Mouse (Mus musculus) limb, embryonic 12.5 days (tissue): ENCODE measurements around the gene Mrpl39. TPM values are rescaled to one million over a fixed set of nuclear protein-coding genes. Genes with fewer than 3 reads are reported as not detected.

ENCODE experiments used
- ATAC-seq: fragments of 200-750 bp; cut with Nextera tagmentation; 2 replicates; pipeline ENCODE4 v1.8.0; 2017; ENCODE audit warnings: low read depth, moderate TSS enrichment; ENCODE audit not compliant: insufficient number of reproducible peaks, insufficient read depth, low FRiP score, low TSS enrichment
- H3K27ac ChIP-seq: fragments of 300-500 bp; sonication (generic); 2 replicates; pipeline ENCODE4 v1.5.1; 2016; ENCODE audit warnings: mild to moderate bottlenecking, moderate library complexity
- H3K27me3 ChIP-seq: fragments of 300-500 bp; sonication (generic); 2 replicates; pipeline ENCODE4 v1.6.1; 2016; ENCODE audit warnings: mild to moderate bottlenecking, moderate library complexity
- H3K36me3 ChIP-seq: fragments of 300-500 bp; sonication (generic); 2 replicates; pipeline ENCODE4 v1.6.1; 2016; ENCODE audit warnings: mild to moderate bottlenecking, moderate library complexity
- H3K4me1 ChIP-seq: fragments of 300-500 bp; sonication (generic); replicated peaks from 2 replicates; pipeline ENCODE4 v1.6.1; 2016
- H3K4me2 ChIP-seq: fragments of 300-500 bp; sonication (generic); 2 replicates; pipeline ENCODE4 v1.6.1; 2016; ENCODE audit warnings: mild to moderate bottlenecking, moderate library complexity
- H3K4me3 ChIP-seq: fragments of 300-500 bp; sonication (generic); replicated peaks from 2 replicates; pipeline ENCODE4 v1.5.1; 2016; ENCODE audit warnings: mild to moderate bottlenecking
- H3K9ac ChIP-seq: fragments of 300-500 bp; sonication (generic); replicated peaks from 2 replicates; pipeline ENCODE4 v1.6.1; 2016; ENCODE audit warnings: mild to moderate bottlenecking, moderate library complexity
- H3K9me3 ChIP-seq: fragments of 300-500 bp; sonication (generic); 2 replicates; pipeline ENCODE4 v1.6.1; 2016; ENCODE audit warnings: mild to moderate bottlenecking, moderate library complexity
- WGBS: fragments of 180-500 bp; shearing (Covaris S2); methylation state at CpG from one replicate; pipeline ENCODE4 v1.1.7; 2016; 5-methylcytosine and 5-hydroxymethylcytosine counted together
- polyA plus RNA-seq: library from polyadenylated mRNA; unstranded; fragments of >200 nt; fragmentation: Nextera tagmentation; extraction: Ambion mirVana; gene quantifications from 2 replicates; pipeline ENCODE4 v1.2.1, GENCODE M21; 2016

Gene Mrpl39
- polyA plus RNA-seq, 1 experiment from 2014 or later: 45.2 TPM

DNA sequence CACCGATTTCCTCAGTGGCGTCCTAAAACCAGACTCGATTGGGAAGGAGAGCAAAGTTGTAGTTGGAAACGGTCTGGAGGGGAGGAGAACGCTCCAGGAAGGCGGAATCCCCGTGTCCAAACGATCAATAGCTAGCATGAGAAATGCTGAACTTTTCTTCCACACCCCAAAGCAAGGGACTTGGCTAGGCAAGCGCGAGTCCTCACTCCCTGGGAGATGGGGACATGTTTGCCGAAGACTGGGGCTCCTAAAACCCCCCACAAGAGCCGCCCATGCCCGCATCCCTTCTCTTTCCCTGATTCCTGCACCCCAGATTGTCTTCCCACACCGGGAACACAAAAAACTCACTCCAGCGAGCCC, 756 bp downstream of the Mrpl39 start:
- ATAC-seq: peak; percentile 45; the same call in 1 of the 2 replicates
- peak overlapping the region; percentile 80 for H3K9ac ChIP-seq
- under 1% methylated on average over 15 of the region's 15 CpGs for WGBS

DNA sequence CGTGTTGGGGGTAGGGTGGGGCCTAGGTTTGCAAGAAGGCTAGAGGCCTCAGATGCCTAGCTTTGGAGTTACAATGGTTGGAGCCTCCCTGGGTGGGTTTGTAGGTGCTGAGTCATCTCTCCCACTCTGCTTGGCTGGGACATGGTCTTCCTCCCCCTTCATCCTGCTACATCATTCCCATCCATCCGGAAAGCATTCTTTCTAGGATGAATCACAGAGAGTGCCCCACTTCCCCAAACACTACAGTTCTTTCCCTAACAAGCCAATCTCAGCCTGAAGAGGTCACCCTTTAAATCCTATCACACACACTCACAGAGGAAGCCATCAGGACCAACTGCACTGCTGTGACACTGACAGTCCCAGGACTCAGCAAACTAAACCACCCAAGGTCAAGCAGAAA, 14.9 kb downstream of the Mrpl39 start:
- WGBS: 93% methylated on average over 2 of the region's 2 CpGs
- no peaks in the 10 kb centered on the region for H3K27me3 ChIP-seq
- no peak overlapping the region for H3K4me2 ChIP-seq
- no peak overlapping the region for H3K27ac ChIP-seq
- H3K4me1 ChIP-seq: no peaks in the 10 kb centered on the region
- H3K4me3 ChIP-seq: no peak overlapping the region
- no peaks in the 10 kb centered on the region for H3K9me3 ChIP-seq
- ATAC-seq: no peak
- no peak overlapping the region for H3K9ac ChIP-seq
- H3K36me3 ChIP-seq: peaks cover 67% of the 10 kb centered on the region

More for the DNA sequence above, 756 bp downstream of the Mrpl39 start:
- H3K9me3 ChIP-seq: no peaks in the 10 kb centered on the region
- H3K27me3 ChIP-seq: no peaks in the 10 kb centered on the region
- H3K4me2 ChIP-seq: peak overlapping the region; percentile 73
- H3K36me3 ChIP-seq: peaks cover 25% of the 10 kb centered on the region
- 0 out of 2 replicates have a peak overlapping the region, but pooled peaks have one; percentile 41 for H3K27ac ChIP-seq
- H3K4me1 ChIP-seq: peaks cover 7% of the 10 kb centered on the region
- H3K4me3 ChIP-seq: peak overlapping the region; percentile 74

DNA sequence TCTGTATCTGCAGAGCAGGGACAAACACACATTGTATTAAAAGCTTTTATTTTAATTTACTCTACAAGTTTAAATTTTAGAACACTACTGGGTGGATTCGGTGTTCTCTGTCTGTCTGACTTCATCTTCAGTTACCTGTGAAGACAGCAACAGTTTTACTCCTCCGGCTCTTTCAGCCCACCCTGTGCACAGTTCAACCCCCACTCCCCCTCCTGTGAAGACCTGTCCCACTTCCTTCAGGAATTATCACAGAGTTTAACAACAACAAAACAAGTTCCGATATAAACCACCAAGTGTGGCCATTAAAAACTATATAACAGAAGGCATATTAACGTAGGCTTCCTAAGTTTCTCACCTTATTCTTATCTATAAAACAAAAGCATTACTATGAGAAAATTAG, 17.3 kb downstream of the Mrpl39 start:
- no peaks in the 10 kb centered on the region for H3K27me3 ChIP-seq
- H3K4me3 ChIP-seq: no peak overlapping the region
- H3K9me3 ChIP-seq: no peaks in the 10 kb centered on the region
- 96% methylated on average over 4 of the region's 4 CpGs for WGBS
- no peaks in the 10 kb centered on the region for H3K4me1 ChIP-seq
- H3K9ac ChIP-seq: no peak overlapping the region
- H3K36me3 ChIP-seq: peaks cover 44% of the 10 kb centered on the region
- no peak overlapping the region for H3K27ac ChIP-seq
- no peak overlapping the region for H3K4me2 ChIP-seq
- ATAC-seq: no peak

DNA sequence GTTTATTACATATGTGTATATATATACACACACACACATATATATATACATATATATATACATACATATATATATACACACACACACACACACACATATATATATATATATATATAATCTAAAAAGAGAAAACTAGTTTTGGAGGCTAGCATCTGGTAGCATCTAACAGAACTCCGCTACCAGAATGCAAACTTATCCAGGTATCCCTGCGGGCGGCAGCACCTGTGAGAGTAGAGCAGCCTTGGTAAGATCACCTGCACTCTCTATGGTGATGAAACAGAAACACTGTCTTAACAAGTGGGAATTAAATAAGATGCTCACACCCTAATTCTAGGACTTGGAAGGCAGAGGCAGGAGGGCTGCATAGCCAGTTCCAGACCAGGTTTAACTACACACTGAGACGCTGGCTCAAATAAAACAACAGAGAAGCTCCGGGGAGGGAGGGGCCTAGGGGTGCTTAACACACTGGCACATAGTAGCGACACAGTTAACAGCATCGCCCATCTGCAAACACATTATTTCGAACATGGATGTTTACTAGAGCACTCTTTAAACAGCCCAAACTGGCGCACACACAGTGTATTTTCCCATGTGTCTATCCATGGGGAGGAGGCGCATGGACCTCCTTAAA, 17.8 kb downstream of the Mrpl39 start:
- no peak overlapping the region for H3K27ac ChIP-seq
- H3K9me3 ChIP-seq: no peaks in the 10 kb centered on the region
- H3K4me1 ChIP-seq: no peaks in the 10 kb centered on the region
- H3K4me3 ChIP-seq: no peak overlapping the region
- no peak overlapping the region for H3K4me2 ChIP-seq
- H3K9ac ChIP-seq: no peak overlapping the region
- H3K27me3 ChIP-seq: no peaks in the 10 kb centered on the region
- H3K36me3 ChIP-seq: peaks cover 38% of the 10 kb centered on the region
- no peak for ATAC-seq
- WGBS: 91% methylated on average over 10 of the region's 10 CpGs

DNA sequence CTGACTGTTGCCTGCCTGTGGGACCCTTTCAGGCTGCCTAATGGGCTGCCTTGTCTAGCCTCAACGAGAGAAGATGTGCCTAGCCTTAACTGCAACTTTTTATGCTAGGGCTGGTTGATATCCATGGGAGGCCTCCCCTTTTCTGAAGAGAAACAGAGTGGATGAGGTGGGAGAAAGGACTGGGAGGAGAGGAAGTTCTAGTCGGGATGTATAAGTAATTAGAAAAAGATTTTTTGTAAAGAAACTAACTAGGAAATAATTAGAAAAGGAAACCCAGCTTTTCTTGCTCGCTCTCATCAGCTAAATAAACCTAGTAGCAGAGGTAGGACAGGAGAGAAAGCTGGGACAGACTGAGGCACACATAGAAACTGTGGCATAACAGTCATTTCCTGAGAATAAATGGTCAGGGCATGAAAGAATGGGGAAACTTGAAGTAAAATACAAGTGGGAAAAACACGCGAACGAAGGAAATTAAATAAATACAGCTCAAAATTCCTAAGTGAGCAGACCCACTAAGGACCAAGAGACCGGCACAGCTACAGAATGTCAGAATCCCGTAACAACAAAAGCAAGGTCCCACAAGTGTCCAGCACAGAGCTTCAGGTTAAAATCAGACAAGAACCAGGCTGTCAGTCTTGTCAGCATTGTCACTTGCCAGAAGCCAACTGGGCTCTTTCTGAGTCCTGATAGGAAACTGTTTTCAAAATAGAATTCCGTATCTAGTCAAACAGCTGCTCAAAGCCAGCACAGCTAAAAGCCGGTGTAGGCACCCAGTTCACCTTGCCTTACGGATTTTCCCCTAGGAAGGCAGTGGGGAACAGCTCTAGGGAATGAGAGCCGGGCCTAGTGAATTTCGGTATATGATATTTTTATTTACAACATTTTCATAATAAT, 18.6 kb downstream of the Mrpl39 start:
- 90% methylated on average over 13 of the region's 13 CpGs for WGBS
- Histone ChIP-seq H3K27ac (no peak overlapping the region), H3K9ac (no peak overlapping the region), H3K4me3 (no peak overlapping the region), H3K4me2 (no peak overlapping the region), H3K36me3 (peaks cover 31% of the 10 kb centered on the region), H3K27me3 (no peaks in the 10 kb centered on the region), H3K4me1 (no peaks in the 10 kb centered on the region), H3K9me3 (no peaks in the 10 kb centered on the region)
- ATAC-seq: no peak

DNA sequence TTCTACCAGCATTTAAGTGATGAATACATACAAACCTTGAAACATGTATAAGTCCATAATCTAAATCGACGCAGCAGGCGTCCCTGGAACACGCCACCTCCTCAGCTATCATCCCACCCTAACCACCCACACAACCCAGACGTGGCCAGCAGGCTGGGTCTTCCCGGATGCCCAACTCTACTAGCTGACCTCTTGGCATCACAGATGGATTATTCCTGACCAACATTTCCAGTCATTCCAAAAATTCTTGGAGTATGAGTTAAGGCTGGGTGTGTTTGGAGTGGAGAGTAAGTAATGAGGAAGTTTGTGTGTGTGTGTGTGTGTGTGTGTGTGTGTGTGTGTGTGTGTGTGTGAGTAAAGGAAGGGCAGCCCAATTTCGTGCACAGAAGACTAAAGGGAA, 19.3 kb downstream of the Mrpl39 start:
- Histone ChIP-seq H3K4me1 (no peaks in the 10 kb centered on the region), H3K9me3 (no peaks in the 10 kb centered on the region), H3K9ac (no peak overlapping the region), H3K4me3 (no peak overlapping the region), H3K27ac (no peak overlapping the region), H3K36me3 (peaks cover 23% of the 10 kb centered on the region), H3K4me2 (no peak overlapping the region), H3K27me3 (no peaks in the 10 kb centered on the region)
- ATAC-seq: no peak
- 85% methylated on average over 7 of the region's 7 CpGs for WGBS

DNA sequence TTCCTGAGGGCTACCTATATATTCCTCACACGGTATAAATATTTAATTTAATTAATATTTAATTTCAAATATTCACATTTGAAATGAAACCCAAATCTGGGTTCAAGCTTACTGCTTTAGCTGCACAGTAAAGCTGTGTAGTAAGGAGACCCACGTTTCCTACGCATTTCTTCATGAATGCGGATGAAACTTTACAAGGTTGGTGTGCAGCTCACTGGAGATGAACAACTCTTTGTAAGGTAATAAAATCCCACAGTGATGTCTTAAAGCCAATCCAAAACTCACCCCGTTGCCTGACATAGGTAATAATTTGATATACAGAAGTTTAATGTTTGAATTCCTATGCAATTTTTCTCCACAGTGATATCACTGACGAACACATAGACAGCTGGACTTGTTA, 20.6 kb downstream of the Mrpl39 start:
- Histone ChIP-seq H3K27ac (no peak overlapping the region), H3K4me2 (no peak overlapping the region), H3K27me3 (no peaks in the 10 kb centered on the region), H3K4me3 (no peak overlapping the region), H3K9me3 (no peaks in the 10 kb centered on the region), H3K4me1 (no peaks in the 10 kb centered on the region), H3K36me3 (peaks cover 11% of the 10 kb centered on the region; the same call in 1 of the 2 replicates), H3K9ac (no peak overlapping the region)
- 92% methylated on average over 6 of the region's 6 CpGs for WGBS
- no peak for ATAC-seq

DNA sequence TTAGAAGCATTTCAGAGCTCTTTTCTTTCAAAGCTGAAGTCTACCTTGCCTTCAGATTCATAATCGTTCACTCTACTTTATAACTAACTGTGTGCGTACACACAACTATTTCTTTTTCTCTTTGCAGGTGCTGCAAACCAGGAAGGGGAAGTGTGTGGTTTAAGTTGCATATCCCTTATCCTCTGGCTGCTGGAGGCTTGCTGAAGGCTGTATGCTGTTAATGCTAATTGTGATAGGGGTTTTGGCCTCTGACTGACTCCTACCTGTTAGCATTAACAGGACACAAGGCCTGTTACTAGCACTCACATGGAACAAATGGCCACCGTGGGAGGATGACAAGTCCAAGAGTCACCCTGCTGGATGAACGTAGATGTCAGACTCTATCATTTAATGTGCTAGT, 21.6 kb downstream of the Mrpl39 start:
- H3K4me1 ChIP-seq: no peaks in the 10 kb centered on the region
- H3K27me3 ChIP-seq: no peaks in the 10 kb centered on the region
- no peak overlapping the region for H3K9ac ChIP-seq
- 90% methylated on average over 4 of the region's 4 CpGs for WGBS
- no peaks in the 10 kb centered on the region for H3K9me3 ChIP-seq
- no peak for ATAC-seq
- no peak overlapping the region for H3K4me3 ChIP-seq
- H3K27ac ChIP-seq: no peak overlapping the region
- peaks cover 11% of the 10 kb centered on the region; the same call in 1 of the 2 replicates for H3K36me3 ChIP-seq
- H3K4me2 ChIP-seq: no peak overlapping the region

DNA sequence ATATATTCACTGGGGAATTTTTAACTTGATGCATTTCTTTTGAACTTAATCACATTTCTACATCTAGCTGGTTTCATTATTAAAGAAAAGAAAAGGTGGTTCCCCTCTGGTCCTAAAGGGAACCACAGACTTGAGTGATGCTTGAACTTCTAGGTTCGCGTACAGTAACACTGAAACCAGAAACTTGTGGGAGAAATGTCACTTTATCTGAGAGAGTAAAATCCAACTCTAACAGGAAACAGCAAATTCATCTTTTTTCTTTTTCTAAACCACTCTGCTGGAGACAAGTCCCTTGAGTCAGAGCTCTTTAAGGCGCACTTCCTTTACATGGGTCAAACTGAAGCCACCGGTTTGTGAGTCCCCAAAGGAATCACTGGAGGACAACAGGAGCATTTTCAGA, 22.4 kb downstream of the Mrpl39 start:
- H3K27me3 ChIP-seq: no peaks in the 10 kb centered on the region
- H3K27ac ChIP-seq: no peak overlapping the region
- no peak for ATAC-seq
- peaks cover 5% of the 10 kb centered on the region; the same call in 1 of the 2 replicates for H3K36me3 ChIP-seq
- no peak overlapping the region for H3K9ac ChIP-seq
- no peaks in the 10 kb centered on the region for H3K9me3 ChIP-seq
- no peak overlapping the region for H3K4me3 ChIP-seq
- no peak overlapping the region for H3K4me2 ChIP-seq
- WGBS: 81% methylated on average over 4 of the region's 4 CpGs
- H3K4me1 ChIP-seq: no peaks in the 10 kb centered on the region

DNA sequence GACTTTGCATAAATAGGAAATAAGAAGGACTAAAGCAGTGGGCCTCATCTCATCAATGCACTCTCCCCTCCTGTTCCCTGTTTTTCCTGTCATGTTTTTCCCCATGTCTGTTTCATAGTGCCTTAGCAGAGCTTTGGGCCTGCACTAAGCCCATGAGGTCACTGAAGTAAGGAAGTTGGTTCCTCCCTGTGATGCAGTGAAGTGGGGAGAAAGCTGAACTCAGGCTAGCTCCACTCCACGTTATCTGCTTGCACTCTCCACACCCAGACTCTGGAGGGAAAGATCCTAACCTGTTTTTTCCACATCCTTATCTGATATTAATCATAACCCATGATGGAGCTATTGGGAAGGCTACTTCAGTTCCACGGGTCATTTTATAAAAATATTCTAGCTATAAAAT, 26.9 kb downstream of the Mrpl39 start:
- 68% methylated on average over 2 of the region's 2 CpGs for WGBS
- Histone ChIP-seq H3K4me3 (no peak overlapping the region), H3K36me3 (no peaks in the 10 kb centered on the region), H3K27ac (no peak overlapping the region), H3K9me3 (no peaks in the 10 kb centered on the region), H3K27me3 (0 out of 2 replicates have a peak, but pooled peaks cover 4% of the 10 kb centered on the region), H3K4me1 (peaks cover 8% of the 10 kb centered on the region), H3K9ac (no peak overlapping the region), H3K4me2 (no peak overlapping the region)
- ATAC-seq: no peak

DNA sequence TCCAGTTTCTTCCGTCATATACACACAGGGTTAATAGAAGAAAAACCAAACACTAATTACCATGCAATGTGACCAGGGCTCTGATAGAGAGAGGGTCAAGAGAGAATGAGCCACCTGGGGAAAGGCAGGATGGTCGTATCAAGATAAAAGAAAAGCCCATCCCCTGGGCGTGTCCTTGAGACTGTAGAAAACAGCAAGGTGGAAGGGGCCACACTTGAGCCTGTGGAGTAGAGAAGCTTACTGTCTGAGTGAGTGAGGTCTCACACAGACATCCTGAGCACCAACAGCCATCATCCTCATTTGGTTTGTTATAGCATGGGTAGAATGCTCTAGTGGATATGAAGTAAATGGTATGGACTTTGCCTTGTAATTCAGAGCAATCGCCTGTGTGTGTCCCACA, 27.7 kb downstream of the Mrpl39 start:
- no peak for ATAC-seq
- H3K27ac ChIP-seq: no peak overlapping the region
- H3K4me3 ChIP-seq: no peak overlapping the region
- H3K9ac ChIP-seq: no peak overlapping the region
- 0 out of 2 replicates have a peak, but pooled peaks cover 4% of the 10 kb centered on the region for H3K27me3 ChIP-seq
- 74% methylated on average over 4 of the region's 4 CpGs for whole genome bisulfite sequencing
- no peaks in the 10 kb centered on the region for H3K36me3 ChIP-seq
- H3K9me3 ChIP-seq: no peaks in the 10 kb centered on the region
- H3K4me2 ChIP-seq: no peak overlapping the region
- H3K4me1 ChIP-seq: peaks cover 8% of the 10 kb centered on the region
